Mouse (Mus musculus): ENCODE data around the gene Pcdh17. TPM values are rescaled to one million over a fixed set of nuclear protein-coding genes. Genes with fewer than 3 reads are reported as not detected.

Gene Pcdh17
- total RNA-seq, 2 experiments from 2014 or later: 7.6 to 8.1 TPM

GRCm38 (mm10) chr14:84476336-84476735 lies 33.0 kb downstream of the Pcdh17 start:
- no peak for DNase-seq (ENCODE audit: low spot score in 2 of 2)

- DNase-seq (ENCODE audit: low spot score in 2 of 2): no peak
Measured at GRCm38 (mm10) chr14:84476906-84477305, 33.5 kb downstream of the Pcdh17 start.

- DNase-seq (ENCODE audit: low spot score in 2 of 2): no peak
Measured at GRCm38 (mm10) chr14:84477411-84477810, 34.0 kb downstream of the Pcdh17 start.

- no peak for DNase-seq (ENCODE audit: low spot score in 2 of 2)
Measured at GRCm38 (mm10) chr14:84480546-84480945, 37.2 kb downstream of the Pcdh17 start.

GRCm38 (mm10) chr14:84484350-84484749 lies 41.0 kb downstream of the Pcdh17 start:
- DNase-seq (ENCODE audit: low spot score in 2 of 2): no peak

GRCm38 (mm10) chr14:84511010-84511409 lies 67.6 kb downstream of the Pcdh17 start:
- DNase-seq (ENCODE audit: low spot score in 2 of 2): no peak

- DNase-seq (ENCODE audit: low spot score in 2 of 2): no peak
Measured at GRCm38 (mm10) chr14:84532397-84532796, 89.0 kb downstream of the Pcdh17 start.

- no peak for DNase-seq (ENCODE audit: low spot score in 2 of 2)
Measured at GRCm38 (mm10) chr14:84535264-84535663, 91.9 kb downstream of the Pcdh17 start.

- no peak for DNase-seq (ENCODE audit: low spot score in 2 of 2)
Measured at GRCm38 (mm10) chr14:84541838-84542237, 98.5 kb downstream of the Pcdh17 start.

GRCm38 (mm10) chr14:84545968-84546367 lies 102.6 kb downstream of the Pcdh17 start:
- DNase-seq (ENCODE audit: low spot score in 2 of 2): no peak

- no peak for DNase-seq (ENCODE audit: low spot score in 2 of 2)
Measured at GRCm38 (mm10) chr14:84547513-84548194, 104.3 kb downstream of the Pcdh17 start.

GRCm38 (mm10) chr14:84551546-84551945 lies 108.2 kb downstream of the Pcdh17 start:
- no peak for DNase-seq (ENCODE audit: low spot score in 2 of 2)

GRCm38 (mm10) chr14:84571071-84571470 lies 127.7 kb downstream of the Pcdh17 start:
- DNase-seq (ENCODE audit: low spot score in 2 of 2): no peak
